Mouse (Mus musculus) brain, adult 10 weeks (tissue): ENCODE data around the gene Gatad1. TPM values are rescaled to one million over a fixed set of nuclear protein-coding genes. Genes with fewer than 3 reads are reported as not detected.

ENCODE experiments used
- polyA plus RNA-seq: library from polyadenylated mRNA; stranded (reverse); fragments of 350-450 nt; fragmentation: Illumina TruSeq; extraction: RNeasy Lipid Tissue Mini Kit (QIAGEN cat#74804); gene quantifications from one replicate; pipeline ENCODE4 v1.2.3, GENCODE M21; 2015; ENCODE audit warnings: low read depth, low replicate concordance

Gene Gatad1
- 125 TPM for polyA plus RNA-seq

DNA sequence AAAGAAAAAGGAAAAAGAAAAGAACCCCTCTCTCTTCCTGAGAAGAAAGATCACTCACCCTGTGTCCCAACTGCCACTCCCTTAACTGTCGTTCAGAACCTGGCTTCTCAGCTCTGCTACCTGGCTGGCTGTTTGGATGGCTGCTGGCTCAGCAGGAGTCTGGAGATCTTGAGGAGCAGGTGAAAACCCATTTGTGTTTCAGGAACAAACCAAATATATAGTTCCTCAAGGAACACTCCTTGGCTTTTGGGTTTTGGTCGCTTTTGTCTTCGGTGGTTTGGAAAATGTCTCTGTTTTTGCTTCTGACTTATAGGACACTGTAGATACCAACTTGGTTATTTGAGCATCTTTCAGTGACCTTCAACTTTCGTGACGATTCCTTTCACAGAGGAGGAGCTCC lies at the start of gene Gatad1:
TSS of gene Gatad1 (minus strand) at position 101 of the 400 bp plus-strand sequence.

DNA sequence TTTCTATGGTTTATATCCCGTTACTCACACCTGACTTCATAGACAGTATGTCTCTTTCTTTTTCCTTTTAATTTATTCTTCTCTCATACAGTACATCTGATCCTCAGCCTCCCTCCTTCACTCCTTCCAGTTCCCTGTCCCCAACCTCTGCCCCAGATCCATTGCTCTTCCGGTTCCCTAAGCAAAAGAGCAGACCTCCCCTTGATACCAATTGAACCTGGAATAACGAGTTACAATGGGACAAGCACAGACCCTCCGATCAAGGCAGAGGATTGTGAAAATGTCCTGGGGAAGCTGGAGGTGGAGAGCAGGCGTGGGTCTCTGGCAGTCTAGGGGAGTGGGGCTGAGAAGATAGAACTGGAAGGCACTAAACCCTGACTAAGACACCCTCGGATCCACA lies 6.1 kb downstream of the Gatad1 start, which contains the start of gene Tmbim7:
TSS of gene Tmbim7 (plus strand) at position 301 of the 400 bp plus-strand sequence.

DNA sequence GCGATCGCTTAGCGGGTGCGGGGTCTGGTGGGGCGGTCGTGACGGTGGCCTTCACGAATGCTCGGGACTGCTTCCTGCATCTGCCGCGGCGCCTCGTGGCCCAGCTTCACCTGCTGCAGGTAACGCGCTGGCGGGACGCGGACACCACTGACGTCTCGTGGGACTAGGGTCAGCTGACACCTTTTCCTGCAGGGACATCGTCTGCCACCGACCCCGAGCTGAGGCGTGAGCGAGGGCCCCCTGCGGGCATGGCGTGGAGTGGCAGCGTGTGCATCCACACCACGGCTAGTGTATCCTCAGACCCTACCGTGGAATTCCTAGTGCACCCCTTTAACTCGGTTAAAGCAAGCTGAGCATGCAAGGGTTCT lies 60.6 kb downstream of the Gatad1 start, which contains the start of gene Rbm48:
TSS of gene Rbm48 (minus strand) at position 187 of the 368 bp plus-strand sequence.

DNA sequence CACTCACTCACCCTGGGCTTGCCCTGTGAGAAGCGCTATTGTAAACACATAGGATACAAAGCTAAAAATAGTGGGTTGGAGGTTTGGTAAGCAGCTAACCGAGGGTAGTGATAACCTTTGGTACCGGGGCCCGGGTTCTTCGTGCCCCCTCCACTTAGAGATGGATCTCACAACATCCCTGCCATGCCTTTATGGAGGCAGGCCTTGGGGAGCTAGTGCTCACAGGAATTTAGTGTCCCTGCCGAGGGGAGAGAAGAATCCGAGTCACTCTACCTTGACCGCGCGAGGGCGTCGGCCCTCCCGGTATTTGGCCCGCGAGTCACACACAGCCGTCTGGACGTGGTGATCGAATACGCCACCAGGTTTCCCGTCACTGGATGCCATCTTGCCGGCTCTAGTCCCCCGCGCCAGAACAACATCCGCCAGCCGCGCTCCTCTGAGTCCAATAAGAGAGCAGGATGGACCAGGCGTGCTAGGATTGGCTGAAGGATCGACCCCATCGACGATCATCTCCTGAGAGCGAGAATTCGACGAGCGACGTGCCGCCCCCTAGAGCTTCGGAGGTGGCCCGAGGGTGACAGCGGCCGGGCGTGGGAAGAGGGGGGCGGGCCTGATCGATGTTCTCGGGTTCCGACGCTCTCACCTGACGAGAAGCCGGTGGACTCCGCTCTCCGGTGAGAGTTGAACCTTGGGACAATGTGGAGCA lies 61.1 kb downstream of the Gatad1 start, which contains the start of gene Pex1:
TSS of gene Pex1 (plus strand) at position 374 of the 706 bp plus-strand sequence.

Other genes starting within 250 kb of the Gatad1 start
- 60.1 TPM for gene Fam133b, start 113.4 kb downstream of the Gatad1 start, polyA plus RNA-seq
- gene 1700109H08Rik, start 85.6 kb downstream of the Gatad1 start, polyA plus RNA-seq = 3.9 TPM
- 25.1 TPM for gene Pex1, start 61.1 kb downstream of the Gatad1 start, polyA plus RNA-seq
- gene Rbm48, start 60.6 kb downstream of the Gatad1 start, polyA plus RNA-seq = 11.6 TPM
- gene Tmbim7, start 6.0 kb downstream of the Gatad1 start, polyA plus RNA-seq = not detected
- gene Ankib1, start 145.7 kb upstream of the Gatad1 start, polyA plus RNA-seq = 26.6 TPM
- gene Krit1, start 146.0 kb upstream of the Gatad1 start, polyA plus RNA-seq = 44.1 TPM
- not detected for gene Lrrd1, start 188.0 kb upstream of the Gatad1 start, polyA plus RNA-seq
- gene Mterf1a, start 236.7 kb upstream of the Gatad1 start, polyA plus RNA-seq = 7.6 TPM